Comparison of ENCODE assay signal across 8 mouse cellular contexts in the genomic region with DNA sequence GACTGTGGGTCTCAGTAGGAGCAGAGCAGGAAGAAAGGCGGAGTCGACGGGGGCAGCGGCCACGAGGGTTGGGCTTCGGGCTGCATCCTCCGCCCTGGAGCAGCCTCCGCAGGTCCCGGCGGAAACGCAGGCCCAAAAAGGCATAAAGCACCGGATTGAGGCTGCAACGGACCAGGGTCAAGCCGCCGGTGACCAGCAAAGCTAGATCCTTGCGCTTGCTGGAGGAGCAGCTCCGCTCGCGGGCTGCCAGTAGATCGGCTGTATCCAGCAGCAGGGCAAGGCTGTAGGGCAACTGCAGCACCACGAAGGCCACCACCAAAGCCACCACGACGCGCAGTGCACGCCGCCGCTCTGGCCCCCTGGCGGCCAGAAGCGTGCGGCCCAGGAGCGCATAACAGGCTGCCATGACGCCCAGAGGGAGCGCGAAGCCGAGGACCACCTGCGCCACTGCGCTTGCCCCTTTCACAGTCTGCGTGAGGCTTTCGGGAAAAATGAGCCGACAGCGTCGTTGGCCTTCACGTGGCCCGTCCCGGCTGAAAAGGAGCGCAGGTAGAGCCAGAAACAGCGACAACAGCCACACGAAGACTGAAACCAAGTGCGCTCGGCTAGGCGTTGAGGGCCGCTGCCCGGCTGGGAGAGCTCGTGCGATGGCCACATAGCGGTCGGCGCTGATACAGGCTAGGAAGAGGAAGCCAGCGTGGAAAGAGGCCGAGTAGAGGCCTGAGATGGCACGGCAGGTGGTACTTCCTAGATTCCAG. TPM values are rescaled to one million over a fixed set of nuclear protein-coding genes. Genes with fewer than 3 reads are reported as not detected.
DNase-seq lines count a peak whose midpoint lies in the region; ATAC-seq and TF ChIP-seq lines count a peak whose summit lies in the region.

No protein-coding gene starts in this region.

- H3K27me3 ChIP-seq in CH12.LX (replicated peaks) = peaks cover 9% of the 10 kb centered on the region
- peaks cover 100% of the 10 kb centered on the region for H3K27me3 ChIP-seq in erythroblast, embryonic 14.5 days (ENCODE audit: control insufficient read depth)
- H3K27me3 ChIP-seq in heart, embryonic 16.5 days (ENCODE audit: control insufficient read depth, insufficient read depth, low read length) = peaks cover 12% of the 10 kb centered on the region
- no peaks in the 10 kb centered on the region for H3K27me3 ChIP-seq in kidney, postnatal 0 days (ENCODE audit: insufficient read depth, low read length)
- peaks cover 49% of the 10 kb centered on the region for H3K27me3 ChIP-seq in lung, embryonic 14.5 days (ENCODE audit: insufficient read depth, low read length)
- peaks cover 16% of the 10 kb centered on the region for H3K27me3 ChIP-seq in neural tube, embryonic 14.5 days (ENCODE audit: control insufficient read depth, insufficient read depth, low read length)

- H3K9me3 ChIP-seq in CH12.LX (replicated peaks; ENCODE audit: low read length) = no peaks in the 10 kb centered on the region
- peaks cover 20% of the 10 kb centered on the region; the same call in 1 of the 2 replicates for H3K9me3 ChIP-seq in erythroblast, embryonic 14.5 days (ENCODE audit: control insufficient read depth, low read length)
- no peaks in the 10 kb centered on the region for H3K9me3 ChIP-seq in heart, embryonic 16.5 days (replicated peaks; ENCODE audit: control insufficient read depth, low read length)
- no peaks in the 10 kb centered on the region for H3K9me3 ChIP-seq in kidney, postnatal 0 days (replicated peaks; ENCODE audit: low read length)
- H3K9me3 ChIP-seq in lung, embryonic 14.5 days (ENCODE audit: low read depth, low read length) = no peaks in the 10 kb centered on the region
- H3K9me3 ChIP-seq in neural tube, embryonic 14.5 days (ENCODE audit: control insufficient read depth, low read length) = no peaks in the 10 kb centered on the region

- 2% methylated on average over 61 of the region's 61 CpGs for WGBS in heart, embryonic 16.5 days
- 2% methylated on average over 56 of the region's 61 CpGs for WGBS in kidney, postnatal 0 days
- 1% methylated on average over 61 of the region's 61 CpGs for whole genome bisulfite sequencing in lung, embryonic 14.5 days
- WGBS in neural tube, embryonic 14.5 days = under 1% methylated on average over 61 of the region's 61 CpGs

- TF ChIP-seq EP300 in CH12.LX (IDR thresholded peaks at IDR 0.05; ENCODE audit: low read length) = 0 out of 2 replicates have a peak, but pooled peaks have one; percentile 16

- H3K4me2 ChIP-seq in CH12.LX (ENCODE audit: insufficient read depth, low read depth, poor library complexity, severe bottlenecking) = peak overlapping the region; percentile 91
- H3K4me2 ChIP-seq in heart, embryonic 16.5 days (ENCODE audit: low read depth, low read length) = peak overlapping the region; percentile 83
- H3K4me2 ChIP-seq in kidney, postnatal 0 days (ENCODE audit: low read length) = peak overlapping the region; percentile 65
- peak overlapping the region; percentile 71 for H3K4me2 ChIP-seq in lung, embryonic 14.5 days
- H3K4me2 ChIP-seq in neural tube, embryonic 14.5 days (ENCODE audit: low read depth, low read length) = peak overlapping the region; percentile 59

- peak; percentile 79 for DNase-seq in CH12.LX (ENCODE audit: extremely low read depth)
- DNase-seq in kidney, postnatal 0 days (ENCODE audit: low spot score) = peak; percentile 90
- DNase-seq in lung, embryonic 14.5 days = peak; percentile 93
- DNase-seq in thymus, postnatal 14 days = peak; percentile 82

- peaks cover 0 to 12% of the 10 kb centered on the region in 2 experiments for H3K36me3 ChIP-seq in CH12.LX (replicated peaks in 1 of 2; ENCODE audit: control insufficient read depth in 1 of 2, insufficient read depth in 1 of 2, low read length in 1 of 2)
- no peaks in the 10 kb centered on the region for H3K36me3 ChIP-seq in erythroblast, embryonic 14.5 days (ENCODE audit: control insufficient read depth)
- H3K36me3 ChIP-seq in heart, embryonic 16.5 days (ENCODE audit: control insufficient read depth, insufficient read depth) = no peaks in the 10 kb centered on the region
- no peaks in the 10 kb centered on the region for H3K36me3 ChIP-seq in kidney, postnatal 0 days (ENCODE audit: insufficient read depth, low read length)
- H3K36me3 ChIP-seq in lung, embryonic 14.5 days (ENCODE audit: insufficient read depth) = no peaks in the 10 kb centered on the region
- H3K36me3 ChIP-seq in neural tube, embryonic 14.5 days (ENCODE audit: control insufficient read depth, insufficient read depth, low read length) = no peaks in the 10 kb centered on the region

- peak overlapping the region; percentile 54 for H3K9ac ChIP-seq in CH12.LX (ENCODE audit: insufficient read depth, low read depth)
- peak overlapping the region; percentile 72 for H3K9ac ChIP-seq in heart, embryonic 16.5 days (ENCODE audit: low read length)
- H3K9ac ChIP-seq in kidney, postnatal 0 days (ENCODE audit: low read depth, low read length) = peak overlapping the region; percentile 38
- H3K9ac ChIP-seq in lung, embryonic 14.5 days = peak overlapping the region; percentile 42
- H3K9ac ChIP-seq in neural tube, embryonic 14.5 days (replicated peaks; ENCODE audit: low read depth, low read length) = peak overlapping the region; percentile 51

- dilution Hi-C loops in CH12.LX (cut with MboI; ENCODE audit: extremely low pct_ligation_motif_present, extremely low pct_unique_long_range_greater_than_20kb, low sequenced_read_pairs) = no loop called here

- H3K79me2 ChIP-seq in CH12.LX (replicated peaks; ENCODE audit: control insufficient read depth, extremely low read depth, insufficient read depth, poor library complexity, severe bottlenecking) = peaks cover 17% of the 10 kb centered on the region

- in situ Hi-C loops in CH12.LX (cut with MboI; ENCODE audit: low pct_ligation_motif_present, low pct_unique_long_range_greater_than_20kb, low sequenced_read_pairs) = loop anchor here (5.0 kb wide), 1 partner anchor 37 kb away; no protein-coding TSS in a partner anchor

- peak; percentile 63 for TF ChIP-seq POLR2A in CH12.LX (IDR thresholded peaks at IDR 0.05; ENCODE audit: low read depth, low read length)
- TF ChIP-seq POLR2A in bone marrow macrophage, adult 2 months (IDR thresholded peaks at IDR 0.05; ENCODE audit: borderline replicate concordance, low read depth, low read length) = no peak

- H3K27ac ChIP-seq in CH12.LX (ENCODE audit: insufficient read depth, low read depth) = peak overlapping the region; percentile 78
- H3K27ac ChIP-seq in bone marrow macrophage, adult 2 months (ENCODE audit: insufficient read depth, low read depth, low read length) = no peak overlapping the region
- peak overlapping the region; percentile 83 for H3K27ac ChIP-seq in heart, embryonic 16.5 days (ENCODE audit: low read length)
- H3K27ac ChIP-seq in kidney, postnatal 0 days = peak overlapping the region; percentile 67; the same call in 1 of the 2 replicates
- H3K27ac ChIP-seq in lung, embryonic 14.5 days (ENCODE audit: low read depth) = peak overlapping the region; percentile 73; the same call in 1 of the 2 replicates
- peak overlapping the region; percentile 57 for H3K27ac ChIP-seq in neural tube, embryonic 14.5 days (ENCODE audit: low read depth, low read length)

- H3K4me3 ChIP-seq in CH12.LX (replicated peaks in 1 of 3; ENCODE audit: low read depth in 2 of 3, low read length in 2 of 3, poor library complexity in 1 of 3) = peak overlapping the region; percentile 64 to 79 (median 68)
- H3K4me3 ChIP-seq in bone marrow macrophage, adult 2 months (ENCODE audit: insufficient read depth, low read length) = peak overlapping the region; percentile 46
- peak overlapping the region; percentile 4 for H3K4me3 ChIP-seq in erythroblast, embryonic 14.5 days (replicated peaks)
- peak overlapping the region; percentile 45 for H3K4me3 ChIP-seq in heart, embryonic 16.5 days (ENCODE audit: low read length)
- peak overlapping the region; percentile 30 for H3K4me3 ChIP-seq in kidney, postnatal 0 days (replicated peaks; ENCODE audit: low read depth, low read length)
- H3K4me3 ChIP-seq in lung, embryonic 14.5 days (ENCODE audit: low read depth, low read length) = peak overlapping the region; percentile 34
- H3K4me3 ChIP-seq in neural tube, embryonic 14.5 days (ENCODE audit: low read depth, low read length) = peak overlapping the region; percentile 22; the same call in 1 of the 2 replicates

- H3K4me1 ChIP-seq in CH12.LX (ENCODE audit: control insufficient read depth in 1 of 2, insufficient read depth in 2 of 2) = peaks cover 6 to 73% of the 10 kb centered on the region in 2 experiments
- peaks cover 26% of the 10 kb centered on the region for H3K4me1 ChIP-seq in bone marrow macrophage, adult 2 months (ENCODE audit: control insufficient read depth, insufficient read depth, low read length)
- H3K4me1 ChIP-seq in erythroblast, embryonic 14.5 days (ENCODE audit: control insufficient read depth) = peaks cover 35% of the 10 kb centered on the region
- H3K4me1 ChIP-seq in heart, embryonic 16.5 days (ENCODE audit: control insufficient read depth, insufficient read depth, low read length) = peaks cover 52% of the 10 kb centered on the region
- peaks cover 36% of the 10 kb centered on the region for H3K4me1 ChIP-seq in kidney, postnatal 0 days (replicated peaks; ENCODE audit: insufficient read depth, low read length)
- H3K4me1 ChIP-seq in lung, embryonic 14.5 days (ENCODE audit: insufficient read depth) = peaks cover 25% of the 10 kb centered on the region
- H3K4me1 ChIP-seq in neural tube, embryonic 14.5 days (ENCODE audit: control insufficient read depth, insufficient read depth, low read length) = peaks cover 55% of the 10 kb centered on the region

- peak; percentile 19 to 85; a peak in 2 of 4 replicates for TF ChIP-seq CTCF in CH12.LX (conservative IDR thresholded peaks at IDR 0.05 in 1 of 2, IDR thresholded peaks at IDR 0.05 in 1 of 2; ENCODE audit: low read depth in 2 of 2, low read length in 2 of 2)
- TF ChIP-seq CTCF in bone marrow macrophage, adult 2 months (IDR thresholded peaks at IDR 0.05; ENCODE audit: low read depth, low read length) = no peak
- peak; percentile 93 for TF ChIP-seq CTCF in kidney, postnatal 0 days (IDR thresholded peaks at IDR 0.05; ENCODE audit: low read depth)
- TF ChIP-seq CTCF in lung, embryonic 14.5 days (IDR thresholded peaks at IDR 0.05; ENCODE audit: low read depth) = peak; percentile 96

- peak; percentile 39 for TF ChIP-seq RAD21 in CH12.LX (IDR thresholded peaks at IDR 0.05; ENCODE audit: low read depth, low read length)

- ATAC-seq in heart, embryonic 16.5 days (replicated peaks; ENCODE audit: extremely low read depth, insufficient read depth, low FRiP score) = peak; percentile 30
- ATAC-seq in kidney, postnatal 0 days (replicated peaks; ENCODE audit: low FRiP score, low read depth) = peak; percentile 57
- ATAC-seq in lung, embryonic 14.5 days (ENCODE audit: insufficient read depth) = peak; percentile 60
- ATAC-seq in neural tube, embryonic 14.5 days (ENCODE audit: low read depth) = peak; percentile 38; the same call in 1 of the 2 replicates

RNA-seq across cellular contexts. Expression of gene Ccr10, which starts 1.4 kb away (rescaled TPM):
- 29.6 and 58.7 TPM in 2 replicates for total RNA-seq in CH12.LX (2012; rRNA removed)
- total RNA-seq in CH12.LX (2014; rRNA removed) = 14.1 and 17.2 TPM in 2 replicates
- 12.3 TPM in 2 replicates for polyA plus RNA-seq in CH12.LX (2012; ENCODE audit: insufficient read length, low read depth)
- not detected in 2 replicates for polyA plus RNA-seq in bone marrow macrophage, adult 2 months (2012; ENCODE audit: insufficient read depth, insufficient read length, missing spikeins)
- 0.02 TPM in 1 of 2 replicates, not detected in the other for polyA plus RNA-seq in erythroblast, embryonic 14.5 days (2012)
- polyA plus RNA-seq in heart, embryonic 16.5 days (2015; fragmentation: Nextera tagmentation; extraction: Ambion mirVana) = 0.16 and 0.60 TPM in 2 replicates
- polyA plus RNA-seq in kidney, postnatal 0 days (2015; fragmentation: Nextera tagmentation; extraction: Ambion mirVana) = 0.36 and 0.45 TPM in 2 replicates
- 0.11 TPM in 1 of 2 replicates, not detected in the other for polyA plus RNA-seq in lung, embryonic 14.5 days (2014; fragmentation: Nextera tagmentation; extraction: Ambion mirVana)
- 0.12 and 0.30 TPM in 2 replicates for polyA plus RNA-seq in neural tube, embryonic 14.5 days (2014; fragmentation: Nextera tagmentation; extraction: Ambion mirVana)

RNA-seq across cellular contexts. Expression of gene Plekhh3, which starts 2.7 kb away (rescaled TPM):
- total RNA-seq in CH12.LX (2012; rRNA removed) (16.3 and 20.3 TPM in 2 replicates), CH12.LX (2014; rRNA removed) (2.8 and 2.9 TPM in 2 replicates)
- polyA plus RNA-seq in CH12.LX (2012; ENCODE audit: insufficient read length, low read depth) = 3.7 and 5.0 TPM in 2 replicates
- polyA plus RNA-seq in bone marrow macrophage, adult 2 months (2012; ENCODE audit: insufficient read depth, insufficient read length, missing spikeins) = 4.3 and 6.4 TPM in 2 replicates
- polyA plus RNA-seq in erythroblast, embryonic 14.5 days (2012) = 0.15 and 0.21 TPM in 2 replicates
- 8.7 and 11.5 TPM in 2 replicates for polyA plus RNA-seq in heart, embryonic 16.5 days (2015; fragmentation: Nextera tagmentation; extraction: Ambion mirVana)
- polyA plus RNA-seq in kidney, postnatal 0 days (2015; fragmentation: Nextera tagmentation; extraction: Ambion mirVana) = 14.1 and 16.6 TPM in 2 replicates
- polyA plus RNA-seq in lung, embryonic 14.5 days (2014; fragmentation: Nextera tagmentation; extraction: Ambion mirVana) = 15.9 and 18.0 TPM in 2 replicates
- 7.2 and 10.5 TPM in 2 replicates for polyA plus RNA-seq in neural tube, embryonic 14.5 days (2014; fragmentation: Nextera tagmentation; extraction: Ambion mirVana)

RNA-seq across cellular contexts. Expression of gene Cntnap1, which starts 3.5 kb away (rescaled TPM):
- total RNA-seq in CH12.LX (2012; rRNA removed) (15.6 and 16.7 TPM in 2 replicates), CH12.LX (2014; rRNA removed) (3.6 and 4.4 TPM in 2 replicates)
- polyA plus RNA-seq in CH12.LX (2012; ENCODE audit: insufficient read length, low read depth) = 17.9 and 19.5 TPM in 2 replicates
- 2.5 and 3.2 TPM in 2 replicates for polyA plus RNA-seq in bone marrow macrophage, adult 2 months (2012; ENCODE audit: insufficient read depth, insufficient read length, missing spikeins)
- polyA plus RNA-seq in erythroblast, embryonic 14.5 days (2012) = 0.01 TPM in 1 of 2 replicates, not detected in the other
- polyA plus RNA-seq in heart, embryonic 16.5 days (2015; fragmentation: Nextera tagmentation; extraction: Ambion mirVana) = 0.89 and 1.0 TPM in 2 replicates
- polyA plus RNA-seq in kidney, postnatal 0 days (2015; fragmentation: Nextera tagmentation; extraction: Ambion mirVana) = 0.75 and 0.78 TPM in 2 replicates
- polyA plus RNA-seq in lung, embryonic 14.5 days (2014; fragmentation: Nextera tagmentation; extraction: Ambion mirVana) = 0.84 and 1.0 TPM in 2 replicates
- polyA plus RNA-seq in neural tube, embryonic 14.5 days (2014; fragmentation: Nextera tagmentation; extraction: Ambion mirVana) = 7.5 and 8.3 TPM in 2 replicates

RNA-seq across cellular contexts. Expression of gene Tubg2, which starts 18.1 kb away (rescaled TPM):
- total RNA-seq in CH12.LX (2012; rRNA removed) = 3.1 and 4.7 TPM in 2 replicates
- total RNA-seq in CH12.LX (2014; rRNA removed) = 1.2 and 2.1 TPM in 2 replicates
- 8.7 and 10.5 TPM in 2 replicates for polyA plus RNA-seq in CH12.LX (2012; ENCODE audit: insufficient read length, low read depth)
- polyA plus RNA-seq in bone marrow macrophage, adult 2 months (2012; ENCODE audit: insufficient read depth, insufficient read length, missing spikeins) = not detected in 2 replicates
- not detected in 2 replicates for polyA plus RNA-seq in erythroblast, embryonic 14.5 days (2012)
- polyA plus RNA-seq in heart, embryonic 16.5 days (2015; fragmentation: Nextera tagmentation; extraction: Ambion mirVana) = 3.0 and 3.3 TPM in 2 replicates
- 4.3 and 4.9 TPM in 2 replicates for polyA plus RNA-seq in kidney, postnatal 0 days (2015; fragmentation: Nextera tagmentation; extraction: Ambion mirVana)
- 2.7 and 4.1 TPM in 2 replicates for polyA plus RNA-seq in lung, embryonic 14.5 days (2014; fragmentation: Nextera tagmentation; extraction: Ambion mirVana)
- 48.5 and 62.6 TPM in 2 replicates for polyA plus RNA-seq in neural tube, embryonic 14.5 days (2014; fragmentation: Nextera tagmentation; extraction: Ambion mirVana)

RNA-seq across cellular contexts. Expression of gene Ezh1, which starts 52.5 kb away (rescaled TPM):
- 11.1 and 15.3 TPM in 2 replicates for total RNA-seq in CH12.LX (2012; rRNA removed)
- total RNA-seq in CH12.LX (2014; rRNA removed) = 8.5 and 8.7 TPM in 2 replicates
- 10.8 and 12.1 TPM in 2 replicates for polyA plus RNA-seq in CH12.LX (2012; ENCODE audit: insufficient read length, low read depth)
- polyA plus RNA-seq in bone marrow macrophage, adult 2 months (2012; ENCODE audit: insufficient read depth, insufficient read length, missing spikeins) = 48.6 and 52.5 TPM in 2 replicates
- polyA plus RNA-seq in erythroblast, embryonic 14.5 days (2012) = 0.71 and 0.74 TPM in 2 replicates
- polyA plus RNA-seq in heart, embryonic 16.5 days (2015; fragmentation: Nextera tagmentation; extraction: Ambion mirVana) = 14.7 and 17.1 TPM in 2 replicates
- 18.6 and 20.3 TPM in 2 replicates for polyA plus RNA-seq in kidney, postnatal 0 days (2015; fragmentation: Nextera tagmentation; extraction: Ambion mirVana)
- polyA plus RNA-seq in lung, embryonic 14.5 days (2014; fragmentation: Nextera tagmentation; extraction: Ambion mirVana) = 17.4 and 18.9 TPM in 2 replicates
- polyA plus RNA-seq in neural tube, embryonic 14.5 days (2014; fragmentation: Nextera tagmentation; extraction: Ambion mirVana) = 28.4 and 30.7 TPM in 2 replicates

Comparison
In these comparisons a context has a peak if more than half of its experiments do, and no peak if none do; other contexts are left out.
1. H3K4me3 ChIP-seq: peak in every context shown above with its lines; median percentile 68 in CH12.LX; 46 in bone marrow macrophage, adult 2 months; 45 in heart, embryonic 16.5 days; 34 in lung, embryonic 14.5 days; 30 in kidney, postnatal 0 days; 22 in neural tube, embryonic 14.5 days; 4 in erythroblast, embryonic 14.5 days.